Mouse (Mus musculus) mesoderm, embryonic 11.5 days (tissue): Measurements from ENCODE around the gene Nbas.

ENCODE experiments used
- DNase-seq: peaks from one replicate; pipeline ENCODE4 v3.0.0-alpha.2; 2012; ENCODE audit warnings: low read depth, low spot score

Gene Nbas

GRCm38 (mm10) chr12:13615661-13616060 lies 346.7 kb downstream of the Nbas start:
- DNase-seq: no peak

GRCm38 (mm10) chr12:13622150-13622822 lies 353.4 kb downstream of the Nbas start:
- no peak for DNase-seq

- peak; percentile 42 for DNase-seq
These were observed 358.1 kb downstream of the Nbas start for GRCm38 (mm10) chr12:13626803-13627706.
